Mouse (Mus musculus): Measurements from ENCODE around the gene Unc5cl.

Unc5cl gene

DNA sequence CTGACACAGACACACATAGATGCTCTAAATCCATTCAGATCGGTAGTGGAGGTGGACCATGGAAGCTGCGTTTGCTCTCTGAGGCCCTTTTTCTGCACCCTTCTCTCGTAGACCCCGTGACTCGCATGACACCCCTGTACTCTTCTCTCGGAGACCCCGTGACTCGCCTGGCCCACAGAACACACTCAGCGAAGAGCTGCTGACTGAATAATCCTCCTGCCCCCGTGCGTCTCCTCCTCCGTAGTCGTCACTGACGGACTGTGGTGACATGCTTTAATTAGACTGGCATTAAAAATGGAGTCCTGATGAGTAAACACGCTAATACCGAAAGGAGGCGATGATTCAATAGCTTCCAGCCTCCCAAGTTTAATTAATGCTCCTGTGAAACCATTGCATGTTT lies 84.6 kb downstream of the Unc5cl start:
- DNase-seq (ENCODE audit: low spot score in 2 of 2) = no peak

DNA sequence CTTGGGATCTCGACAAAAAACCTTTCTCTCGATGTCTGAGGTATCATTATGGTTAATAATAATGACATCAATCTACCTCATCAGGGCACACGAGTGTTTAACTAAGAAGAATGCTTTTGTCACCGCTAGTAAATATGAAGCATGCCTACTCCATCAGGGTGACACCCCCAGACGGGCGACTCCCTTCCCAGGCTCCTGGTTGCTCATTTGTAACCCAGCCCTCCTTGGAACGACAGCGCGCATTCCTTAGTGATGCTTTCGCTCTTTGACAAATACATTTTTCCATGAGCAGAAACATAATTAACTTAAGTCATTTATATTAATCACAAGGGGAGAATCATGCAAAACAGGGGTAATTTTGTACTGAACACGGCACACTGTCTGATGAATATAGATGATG lies 88.0 kb downstream of the Unc5cl start:
- no peak for DNase-seq (ENCODE audit: low spot score in 2 of 2)

DNA sequence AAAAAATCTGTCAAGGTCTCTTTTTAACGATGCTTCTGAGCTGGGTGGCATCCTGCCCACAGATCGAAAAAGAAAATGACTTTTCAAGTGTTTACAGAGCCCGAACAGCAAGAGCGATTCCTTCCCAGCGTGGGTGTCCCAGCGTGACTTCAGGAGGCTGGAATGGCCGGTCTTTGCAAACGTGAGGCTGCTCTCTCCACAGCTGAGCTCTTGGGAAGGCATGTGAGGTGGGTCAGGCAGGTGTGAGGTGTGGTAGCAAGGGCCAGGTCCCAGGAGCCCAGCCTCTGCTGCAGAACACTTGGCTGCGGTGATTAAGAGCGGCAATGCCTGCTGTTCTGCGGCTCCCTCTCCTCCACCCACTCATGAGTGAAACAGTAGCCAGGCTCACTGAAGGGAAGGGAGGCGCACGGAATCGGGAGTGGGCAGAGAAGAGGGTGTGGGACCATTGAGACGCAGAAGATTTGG lies 88.6 kb downstream of the Unc5cl start:
- DNase-seq (ENCODE audit: low spot score in 2 of 2) = no peak

GRCm38 (mm10) chr17:48544722-48545121 lies 90.0 kb downstream of the Unc5cl start:
- no peak for DNase-seq (ENCODE audit: low spot score in 2 of 2)

DNA sequence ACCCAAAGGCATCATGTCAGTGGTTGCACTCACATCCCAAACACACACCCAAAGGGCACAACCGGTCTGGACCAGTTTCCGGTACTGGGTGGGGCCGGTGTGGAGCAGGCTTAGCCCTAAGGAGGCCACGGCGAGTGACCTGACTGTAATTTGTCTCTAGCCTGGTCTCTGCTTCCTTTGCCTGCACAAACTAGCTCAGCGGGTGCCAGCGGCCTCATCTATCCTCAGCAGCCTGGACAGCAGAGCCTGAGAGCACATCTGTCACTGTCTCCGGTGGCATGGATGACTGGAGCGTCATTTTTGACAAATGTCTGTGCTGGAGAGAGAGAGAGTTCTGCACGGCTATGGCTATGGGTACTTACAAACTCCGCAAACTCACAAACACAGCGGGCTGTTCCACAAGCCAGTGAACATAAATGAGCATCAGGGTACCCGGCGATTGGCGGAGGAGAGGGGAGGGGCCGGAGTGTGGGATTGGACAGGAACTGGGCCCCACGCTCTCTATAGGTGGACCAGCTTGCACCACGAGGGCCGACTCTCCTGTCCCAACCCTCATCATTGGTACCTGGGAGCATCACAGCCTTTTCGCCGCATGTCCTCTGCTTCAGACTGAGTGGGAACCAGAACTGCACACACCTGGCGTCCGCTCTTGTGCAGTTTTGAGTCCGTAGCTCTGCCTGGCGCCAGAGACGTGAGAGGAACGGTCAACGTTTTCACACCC lies 90.7 kb downstream of the Unc5cl start:
- DNase-seq (ENCODE audit: low spot score in 2 of 2) = no peak

DNA sequence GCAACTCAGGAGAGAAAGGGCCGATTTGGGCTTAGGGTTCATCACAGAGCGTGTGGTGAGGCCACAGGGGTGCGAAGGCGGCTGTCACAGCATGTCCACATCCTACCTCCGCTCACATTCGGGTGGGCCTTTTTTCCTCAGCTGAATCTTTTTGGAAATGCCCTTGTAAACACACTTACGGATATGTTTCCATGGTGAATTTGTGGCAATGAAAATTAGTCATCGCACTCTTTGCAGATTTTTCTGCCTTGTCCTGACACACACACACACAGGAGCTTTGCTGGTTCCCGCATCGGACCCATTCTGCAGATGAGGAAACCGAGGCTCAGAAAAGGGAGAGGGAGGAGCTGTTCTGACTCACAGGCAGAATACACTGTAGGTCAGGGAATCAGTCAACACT lies 91.3 kb downstream of the Unc5cl start:
- DNase-seq (ENCODE audit: low spot score in 2 of 2) = no peak

- DNase-seq (ENCODE audit: low spot score in 2 of 2) = no peak
Observed at GRCm38 (mm10) chr17:48547668-48548067, 93.0 kb downstream of the Unc5cl start.

GRCm38 (mm10) chr17:48551788-48552531 lies 97.3 kb downstream of the Unc5cl start:
- no peak for DNase-seq (ENCODE audit: low spot score in 2 of 2)

GRCm38 (mm10) chr17:48552532-48552915 lies 97.8 kb downstream of the Unc5cl start:
- no peak for DNase-seq (ENCODE audit: low spot score in 2 of 2)

DNA sequence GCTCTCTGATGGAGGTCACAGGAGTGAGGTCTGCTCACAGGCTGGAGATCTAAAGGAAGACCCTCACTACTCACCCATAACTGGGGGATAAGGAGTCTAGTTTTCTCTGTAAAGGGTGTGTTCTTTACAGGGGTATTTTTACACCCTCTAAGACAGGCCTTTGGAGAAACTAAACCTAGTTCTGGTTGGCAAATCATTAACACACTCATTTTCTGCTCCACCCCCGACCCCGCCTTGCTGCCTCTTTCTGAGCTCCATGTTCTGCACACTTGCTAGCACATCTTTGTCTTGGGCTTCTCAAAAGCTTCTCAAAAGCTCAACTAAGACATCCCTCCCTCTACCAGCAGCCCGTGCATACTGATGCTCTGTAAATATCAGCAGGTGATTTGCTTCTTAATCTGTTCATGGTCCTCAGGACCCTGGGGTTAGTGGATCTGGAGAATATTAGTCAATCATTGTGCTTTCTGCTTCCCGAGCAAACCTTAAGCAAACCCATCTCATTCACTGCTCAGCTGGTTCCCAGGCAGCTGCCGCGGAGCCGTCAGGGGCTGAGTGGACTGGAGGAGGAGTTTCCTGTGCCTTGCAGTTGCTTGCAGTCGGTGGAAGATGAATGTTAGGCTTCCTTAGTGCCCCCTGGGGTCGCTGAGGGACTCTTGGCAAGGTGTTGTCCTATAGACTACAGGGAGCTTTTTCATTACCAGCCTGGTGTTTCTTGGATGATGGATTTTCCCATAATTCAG lies 101.7 kb downstream of the Unc5cl start:
- no peak for DNase-seq (ENCODE audit: low spot score in 2 of 2)

DNA sequence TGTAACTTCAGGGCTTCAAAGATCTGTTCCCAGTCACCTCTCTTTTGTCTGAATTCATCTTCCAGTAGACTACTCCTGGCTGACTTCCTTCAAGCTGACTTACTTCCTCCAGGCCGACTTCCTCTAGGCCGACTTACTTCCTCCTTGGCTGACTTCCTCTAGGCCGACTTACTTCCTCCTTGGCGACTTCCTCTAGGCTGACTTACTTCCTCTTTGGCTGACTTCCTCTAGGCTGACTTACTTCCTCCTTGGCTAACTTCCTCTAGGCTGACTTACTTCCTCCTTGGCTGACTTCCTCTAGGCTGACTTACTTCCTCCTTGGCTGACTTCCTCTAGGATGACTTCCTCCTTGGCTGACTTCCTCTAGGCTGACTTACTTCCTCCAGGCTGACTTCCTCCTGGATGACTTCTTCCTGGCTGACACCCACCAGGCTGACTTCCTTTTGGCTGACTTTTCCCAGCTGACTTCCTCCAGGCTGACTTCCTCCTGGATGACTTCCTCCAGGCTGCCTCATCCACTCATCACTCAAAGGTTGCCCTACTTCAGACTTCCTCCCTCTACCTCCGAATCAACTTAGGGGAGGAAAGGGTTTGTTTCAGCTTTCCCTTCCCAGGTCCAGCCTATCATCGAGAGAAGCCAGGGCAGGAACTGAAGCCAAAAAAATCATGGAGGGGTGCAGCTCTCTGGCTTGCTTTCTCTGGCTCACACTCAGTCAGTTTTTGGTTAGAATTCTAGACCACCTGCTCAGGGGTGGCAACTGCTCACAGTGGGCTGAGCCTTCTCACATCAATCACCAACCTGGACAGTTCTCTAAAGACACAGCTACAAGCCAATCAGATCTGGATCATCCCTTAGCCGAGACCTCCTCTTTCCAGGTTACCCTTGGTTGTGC lies 103.4 kb downstream of the Unc5cl start:
- DNase-seq (ENCODE audit: low spot score in 2 of 2) = no peak

GRCm38 (mm10) chr17:48564931-48565330 lies 110.2 kb downstream of the Unc5cl start:
- no peak for DNase-seq (ENCODE audit: low spot score in 2 of 2)

- DNase-seq (ENCODE audit: low spot score in 2 of 2) = no peak
Observed at GRCm38 (mm10) chr17:48569656-48570055, 115.0 kb downstream of the Unc5cl start.

DNA sequence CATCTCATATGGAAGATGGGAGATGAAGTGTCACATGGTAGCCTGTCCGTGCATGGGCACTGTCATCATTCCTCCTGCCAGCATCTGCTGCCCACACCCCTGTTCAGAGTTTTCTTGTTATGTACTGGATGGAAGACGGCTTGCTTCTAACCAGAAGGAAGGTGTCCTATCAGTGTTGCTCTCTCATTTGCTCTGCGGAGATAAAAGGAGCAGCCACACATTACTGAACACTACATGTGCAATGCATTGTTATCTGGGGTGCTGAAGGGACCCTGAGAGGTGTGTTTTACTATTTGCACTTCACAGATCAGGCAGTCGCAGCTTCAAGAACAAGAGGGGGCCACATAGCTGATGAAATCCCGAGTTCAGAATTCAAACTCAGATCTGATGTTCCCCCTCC lies 126.5 kb downstream of the Unc5cl start:
- no peak for DNase-seq (ENCODE audit: low spot score in 2 of 2)

GRCm38 (mm10) chr17:48582486-48582990 lies 127.8 kb downstream of the Unc5cl start:
- DNase-seq (ENCODE audit: low spot score in 2 of 2) = no peak

DNA sequence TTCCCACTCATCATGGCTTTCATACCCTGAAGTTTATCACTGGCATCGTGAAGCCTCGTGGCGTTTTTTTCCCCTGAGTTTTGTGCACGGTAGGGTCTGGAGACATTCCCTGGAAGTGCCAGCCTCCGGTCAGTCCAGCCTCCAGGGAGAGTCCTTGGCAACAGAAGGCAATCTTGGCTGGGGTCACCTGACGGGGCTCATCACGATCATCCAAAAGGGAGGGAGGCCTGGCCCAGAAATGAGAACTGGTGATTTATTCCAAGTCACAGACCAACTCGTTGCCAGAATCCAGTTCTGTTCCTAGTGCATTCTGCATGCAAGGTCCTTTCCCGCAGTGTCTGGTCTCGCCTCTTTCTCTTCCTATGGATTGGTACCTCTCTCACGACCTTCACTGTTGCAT lies 128.7 kb downstream of the Unc5cl start:
- no peak for DNase-seq (ENCODE audit: low spot score in 2 of 2)

- DNase-seq (ENCODE audit: low spot score in 2 of 2) = no peak
Observed at GRCm38 (mm10) chr17:48585902-48586359, 131.2 kb downstream of the Unc5cl start.

- DNase-seq (ENCODE audit: low spot score in 2 of 2) = no peak
Observed at GRCm38 (mm10) chr17:48588674-48589073, 134.0 kb downstream of the Unc5cl start.
